Mouse (Mus musculus) limb, embryonic 15.5 days (tissue): Measurements from ENCODE around the gene Mylk4. TPM values are rescaled to one million over a fixed set of nuclear protein-coding genes. Genes with fewer than 3 reads are reported as not detected.
A peak's percentile ranks its signal among the peaks of the same experiment; 100 is the strongest.

Experiments used
- ATAC-seq: fragments of 200-750 bp; cut with Nextera tagmentation; 2 replicates; pipeline ENCODE4 v1.8.0; 2017; ENCODE audit warnings: low read depth, moderate TSS enrichment; ENCODE audit not compliant: insufficient number of reproducible peaks, low FRiP score, low TSS enrichment
- H3K27ac ChIP-seq: fragments of 300-500 bp; sonication (generic); 2 replicates; pipeline ENCODE4 v1.5.1; 2015; ENCODE audit warnings: moderate library complexity, mild to moderate bottlenecking, inconsistent platforms
- H3K27me3 ChIP-seq: fragments of 300-500 bp; sonication (generic); 2 replicates; pipeline ENCODE4 v1.6.1; 2015; ENCODE audit warnings: inconsistent platforms
- H3K36me3 ChIP-seq: fragments of 300-500 bp; sonication (generic); 2 replicates; pipeline ENCODE4 v1.6.1; 2015; ENCODE audit warnings: inconsistent platforms
- H3K4me1 ChIP-seq: fragments of 300-500 bp; sonication (generic); 2 replicates; pipeline ENCODE4 v1.6.1; 2015; ENCODE audit warnings: inconsistent platforms
- H3K4me2 ChIP-seq: fragments of 300-500 bp; sonication (generic); 2 replicates; pipeline ENCODE4 v1.6.1; 2015; ENCODE audit warnings: mild to moderate bottlenecking, inconsistent platforms
- H3K4me3 ChIP-seq: fragments of 300-500 bp; sonication (generic); 2 replicates; pipeline ENCODE4 v1.5.1; 2015; ENCODE audit warnings: mild to moderate bottlenecking, inconsistent platforms
- H3K9ac ChIP-seq: fragments of 300-500 bp; sonication (generic); 2 replicates; pipeline ENCODE4 v1.6.1; 2015; ENCODE audit warnings: inconsistent platforms
- H3K9me3 ChIP-seq: fragments of 300-500 bp; sonication (generic); 2 replicates; pipeline ENCODE4 v1.6.1; 2016; ENCODE audit warnings: inconsistent platforms
- WGBS: fragments of 180-500 bp; shearing (Covaris S2); methylation state at CpG from one replicate; pipeline ENCODE4 v1.1.7; 2015; 5-methylcytosine and 5-hydroxymethylcytosine counted together
- polyA plus RNA-seq: library from polyadenylated mRNA; unstranded; fragments of >200 nt; fragmentation: Nextera tagmentation; extraction: Ambion mirVana; gene quantifications from 2 replicates; pipeline ENCODE4 v1.2.1, GENCODE M21; 2015

Gene Mylk4
- polyA plus RNA-seq, 1 experiment from 2014 or later: 5.5 TPM

DNA sequence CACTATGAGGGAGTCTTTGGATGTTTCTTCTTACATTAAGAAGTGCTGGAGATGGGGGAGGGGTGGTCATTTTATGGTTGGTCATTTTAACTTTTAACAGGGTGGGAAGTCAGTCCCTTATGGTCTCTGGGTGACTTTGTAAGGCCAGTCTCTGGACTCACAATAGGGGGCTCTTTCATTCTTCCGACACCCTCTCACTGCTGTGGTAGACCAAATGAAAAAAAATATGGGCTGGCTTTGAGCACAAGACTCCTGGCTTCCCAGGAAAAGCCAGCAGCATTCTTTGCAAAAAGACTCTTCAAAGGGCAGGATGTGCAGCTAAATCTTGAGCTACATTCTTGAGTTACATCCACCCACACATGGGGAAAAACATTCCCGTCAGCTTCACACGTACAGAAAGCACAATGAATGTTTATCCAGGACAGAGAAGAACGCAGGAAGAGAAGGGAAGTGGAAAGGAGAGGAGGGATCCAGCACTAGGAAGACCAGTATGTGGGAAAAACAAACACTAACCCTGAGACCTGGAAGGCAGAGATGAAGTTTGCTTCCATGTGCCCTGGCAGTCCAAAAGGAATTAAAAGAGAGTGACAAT lies 31.6 kb downstream of the Mylk4 start:
- Histone ChIP-seq H3K9me3 (no peaks in the 10 kb centered on the region), H3K36me3 (no peaks in the 10 kb centered on the region), H3K27me3 (no peaks in the 10 kb centered on the region), H3K4me2 (no peak overlapping the region), H3K9ac (no peak overlapping the region), H3K4me3 (no peak overlapping the region), H3K27ac (no peak overlapping the region), H3K4me1 (peaks cover 4% of the 10 kb centered on the region; the same call in 1 of the 2 replicates)
- no peak for ATAC-seq
- WGBS: 20% methylated on average over 4 of the region's 4 CpGs

DNA sequence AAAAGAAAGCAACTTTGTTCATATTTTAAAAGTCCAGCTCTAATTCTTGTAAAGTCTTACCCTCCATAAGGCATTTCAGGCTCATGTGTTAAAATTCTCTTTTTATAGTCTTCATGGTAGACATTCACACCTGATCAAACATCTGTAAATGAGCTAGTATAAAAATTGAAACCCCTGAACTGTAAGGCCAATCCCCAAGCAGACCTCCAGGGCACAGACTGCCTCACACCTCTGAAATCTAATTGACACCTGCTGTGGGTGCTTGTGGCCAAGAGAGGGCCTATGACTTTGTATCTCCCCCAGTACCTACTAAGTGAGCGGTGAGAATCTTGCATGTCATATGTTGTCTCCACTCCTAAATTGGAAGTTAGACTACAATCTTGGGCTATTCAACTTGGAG lies 33.2 kb downstream of the Mylk4 start:
- H3K27ac ChIP-seq: no peak overlapping the region
- WGBS: 63% methylated on average over 1 of the region's 1 CpGs
- no peak overlapping the region for H3K4me3 ChIP-seq
- H3K27me3 ChIP-seq: no peaks in the 10 kb centered on the region
- no peaks in the 10 kb centered on the region for H3K9me3 ChIP-seq
- no peaks in the 10 kb centered on the region for H3K36me3 ChIP-seq
- no peak overlapping the region for H3K4me2 ChIP-seq
- H3K4me1 ChIP-seq: peaks cover 4% of the 10 kb centered on the region; the same call in 1 of the 2 replicates
- H3K9ac ChIP-seq: no peak overlapping the region
- ATAC-seq: no peak

DNA sequence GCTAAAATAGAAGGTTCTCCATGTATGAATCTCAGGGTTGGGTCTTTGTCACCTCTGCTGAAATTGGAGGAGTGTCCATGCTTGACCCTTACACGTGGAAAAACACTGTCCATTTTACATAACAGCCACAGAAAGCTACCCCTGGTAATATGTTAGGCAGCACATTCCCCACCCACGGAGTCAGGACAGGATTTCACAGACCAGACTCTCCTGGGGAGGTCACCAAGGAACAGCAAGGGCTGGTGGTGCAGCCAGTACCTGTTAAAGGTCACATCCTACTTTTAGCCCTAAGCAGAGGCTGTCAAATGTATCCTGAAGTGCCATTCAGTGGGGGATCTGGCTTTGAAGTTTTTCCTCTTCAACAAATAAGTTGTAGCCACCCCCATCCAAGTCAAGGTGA lies 35.3 kb downstream of the Mylk4 start:
- Histone ChIP-seq H3K27ac (no peak overlapping the region), H3K4me2 (no peak overlapping the region), H3K4me3 (no peak overlapping the region), H3K4me1 (peaks cover 4% of the 10 kb centered on the region; the same call in 1 of the 2 replicates), H3K27me3 (no peaks in the 10 kb centered on the region), H3K36me3 (no peaks in the 10 kb centered on the region), H3K9me3 (no peaks in the 10 kb centered on the region), H3K9ac (no peak overlapping the region)
- whole genome bisulfite sequencing: 64% methylated on average over 2 of the region's 2 CpGs
- no peak for ATAC-seq

DNA sequence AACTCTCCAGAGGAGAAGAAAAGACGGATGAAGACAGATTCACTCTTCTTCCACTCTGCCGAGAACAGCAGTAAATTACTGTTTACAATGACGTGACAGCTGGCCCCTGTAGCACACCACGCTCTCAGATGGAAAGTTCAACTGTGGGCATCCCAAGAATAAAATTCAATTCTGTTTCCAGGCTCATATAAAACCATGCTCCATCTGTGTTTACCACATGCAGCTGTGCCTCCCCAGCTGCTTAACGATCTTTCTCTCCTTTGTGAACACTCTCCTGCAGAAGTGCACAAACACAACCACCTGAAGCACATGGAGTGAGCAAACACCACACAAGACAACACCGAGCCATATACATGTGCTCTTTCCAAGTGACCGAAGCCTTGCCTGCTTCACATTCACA lies 42.6 kb downstream of the Mylk4 start:
- WGBS: 26% methylated on average over 7 of the region's 7 CpGs
- H3K27ac ChIP-seq: no peak overlapping the region
- H3K9me3 ChIP-seq: no peaks in the 10 kb centered on the region
- peaks cover 9% of the 10 kb centered on the region for H3K4me1 ChIP-seq
- no peak overlapping the region for H3K9ac ChIP-seq
- no peaks in the 10 kb centered on the region for H3K27me3 ChIP-seq
- H3K4me2 ChIP-seq: no peak overlapping the region
- H3K36me3 ChIP-seq: no peaks in the 10 kb centered on the region
- ATAC-seq: no peak
- H3K4me3 ChIP-seq: no peak overlapping the region

DNA sequence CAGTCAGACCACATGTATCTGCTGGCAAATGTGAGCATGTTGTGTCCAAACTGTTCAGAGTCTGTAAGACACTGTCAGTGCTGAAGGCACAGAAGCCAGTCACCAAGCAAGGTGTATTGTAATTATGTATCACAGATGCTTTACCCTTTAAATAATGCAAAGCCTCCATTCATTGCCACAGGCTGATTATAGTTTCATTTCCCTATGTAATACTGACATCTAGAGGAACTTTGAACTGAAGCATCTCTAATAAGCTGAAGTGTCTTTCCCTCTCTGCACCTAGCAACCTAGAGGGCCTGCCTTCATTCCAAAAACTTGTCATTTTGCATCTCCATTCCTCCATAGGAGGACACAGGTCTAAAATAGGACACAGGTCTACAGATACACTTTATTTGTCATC lies 52.5 kb downstream of the Mylk4 start:
- Histone ChIP-seq H3K4me3 (no peak overlapping the region), H3K4me2 (no peak overlapping the region), H3K27ac (no peak overlapping the region), H3K9me3 (no peaks in the 10 kb centered on the region), H3K27me3 (no peaks in the 10 kb centered on the region), H3K36me3 (no peaks in the 10 kb centered on the region), H3K9ac (no peak overlapping the region), H3K4me1 (no peaks in the 10 kb centered on the region)
- no peak for ATAC-seq

DNA sequence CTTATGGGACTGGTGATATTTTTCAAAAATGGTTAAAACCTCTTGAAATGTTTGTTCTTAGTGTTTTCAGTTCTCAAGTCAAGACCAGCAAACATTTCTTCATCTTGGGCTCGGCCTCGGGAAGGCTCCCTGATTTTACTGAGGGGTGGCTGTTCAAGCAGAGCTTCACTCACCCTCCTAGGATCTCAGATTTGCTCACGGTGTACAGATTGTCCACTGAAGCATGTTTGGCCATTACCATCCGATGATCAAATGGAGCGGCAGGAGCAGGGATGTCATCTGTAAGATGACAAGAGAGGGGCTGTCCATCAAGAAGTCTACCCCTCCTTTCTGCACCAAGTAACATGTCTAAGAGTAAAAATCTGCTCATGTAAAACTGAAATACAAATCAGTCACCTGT lies 59.1 kb downstream of the Mylk4 start:
- Histone ChIP-seq H3K9ac (no peak overlapping the region), H3K27me3 (no peaks in the 10 kb centered on the region), H3K27ac (no peak overlapping the region), H3K4me3 (no peak overlapping the region), H3K9me3 (no peaks in the 10 kb centered on the region), H3K36me3 (no peaks in the 10 kb centered on the region), H3K4me1 (no peaks in the 10 kb centered on the region), H3K4me2 (no peak overlapping the region)
- no peak for ATAC-seq
- WGBS: 87% methylated on average over 5 of the region's 5 CpGs

DNA sequence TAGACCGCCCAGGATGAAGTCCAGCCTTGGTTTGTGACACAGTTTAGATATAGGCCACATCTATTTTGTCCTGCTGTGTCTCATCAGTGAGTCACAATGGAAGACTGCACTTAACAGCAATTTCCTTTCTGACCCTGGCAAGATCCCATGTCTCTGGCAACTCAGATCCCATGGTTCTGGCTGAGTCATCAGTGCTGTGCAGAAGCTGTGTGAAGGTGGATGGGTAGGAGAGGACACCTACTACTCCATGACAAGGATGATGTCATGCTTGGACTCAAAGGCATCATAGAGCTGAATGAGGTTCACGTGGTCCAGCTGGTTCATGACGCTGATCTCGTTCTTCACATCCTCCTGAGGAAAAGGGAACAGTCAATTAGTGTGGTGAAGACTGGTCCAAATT lies 62.0 kb downstream of the Mylk4 start:
- H3K27ac ChIP-seq: no peak overlapping the region
- ATAC-seq: no peak
- H3K4me2 ChIP-seq: no peak overlapping the region
- H3K9me3 ChIP-seq: no peaks in the 10 kb centered on the region
- H3K4me1 ChIP-seq: peaks cover 12% of the 10 kb centered on the region
- H3K36me3 ChIP-seq: no peaks in the 10 kb centered on the region
- WGBS: 76% methylated on average over 4 of the region's 4 CpGs
- no peak overlapping the region for H3K9ac ChIP-seq
- no peaks in the 10 kb centered on the region for H3K27me3 ChIP-seq
- H3K4me3 ChIP-seq: no peak overlapping the region

DNA sequence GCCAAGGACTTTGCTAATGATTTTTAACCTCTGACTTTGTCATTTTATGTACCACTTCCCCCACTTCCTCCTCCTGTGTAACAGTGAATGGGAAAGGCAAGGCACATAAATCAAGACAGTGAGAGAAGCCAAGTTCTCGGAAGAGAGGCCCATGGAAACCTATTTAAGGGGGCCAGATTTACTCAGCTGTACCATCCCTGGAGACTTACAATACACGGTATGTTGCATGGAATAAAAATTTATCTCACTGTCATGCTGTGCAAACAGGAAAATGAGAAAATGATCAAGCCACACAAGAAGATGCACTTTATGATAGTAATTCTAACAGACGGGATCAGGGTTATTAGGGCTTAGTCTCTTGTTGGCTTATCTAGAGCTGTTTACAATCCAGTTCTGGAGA lies 64.5 kb downstream of the Mylk4 start:
- 42% methylated on average over 3 of the region's 3 CpGs for WGBS
- no peak overlapping the region for H3K9ac ChIP-seq
- H3K9me3 ChIP-seq: no peaks in the 10 kb centered on the region
- no peak overlapping the region for H3K4me3 ChIP-seq
- ATAC-seq: no peak
- no peak overlapping the region for H3K4me2 ChIP-seq
- H3K4me1 ChIP-seq: peaks cover 12% of the 10 kb centered on the region
- H3K27ac ChIP-seq: no peak overlapping the region
- no peaks in the 10 kb centered on the region for H3K27me3 ChIP-seq
- no peaks in the 10 kb centered on the region for H3K36me3 ChIP-seq

DNA sequence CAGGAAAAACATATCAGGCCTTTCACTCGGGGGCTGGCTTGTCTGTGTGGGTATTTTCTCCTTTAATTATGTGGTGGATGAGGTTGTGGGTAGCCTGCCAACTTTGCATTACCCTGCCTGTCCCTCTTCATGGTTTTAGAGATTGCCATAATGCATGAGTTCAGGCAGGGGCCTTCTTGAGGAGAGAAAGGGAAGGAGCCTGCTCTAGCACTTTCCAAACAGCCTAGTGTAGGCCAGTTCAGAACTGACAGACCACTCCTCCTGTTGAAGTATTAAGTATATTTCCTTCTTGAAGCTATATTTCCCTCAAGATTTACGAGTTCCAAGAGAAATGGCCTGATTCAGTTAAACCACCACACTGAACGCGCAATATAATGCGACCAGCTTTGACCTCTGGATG lies 66.0 kb downstream of the Mylk4 start:
- no peak overlapping the region for H3K4me2 ChIP-seq
- 50% methylated on average over 5 of the region's 5 CpGs for WGBS
- no peak overlapping the region for H3K9ac ChIP-seq
- H3K4me3 ChIP-seq: no peak overlapping the region
- H3K4me1 ChIP-seq: peaks cover 12% of the 10 kb centered on the region
- H3K9me3 ChIP-seq: no peaks in the 10 kb centered on the region
- ATAC-seq: peak; percentile 61; the same call in 1 of the 2 replicates
- H3K27me3 ChIP-seq: no peaks in the 10 kb centered on the region
- no peaks in the 10 kb centered on the region for H3K36me3 ChIP-seq
- H3K27ac ChIP-seq: peak overlapping the region; percentile 18; the same call in 1 of the 2 replicates

DNA sequence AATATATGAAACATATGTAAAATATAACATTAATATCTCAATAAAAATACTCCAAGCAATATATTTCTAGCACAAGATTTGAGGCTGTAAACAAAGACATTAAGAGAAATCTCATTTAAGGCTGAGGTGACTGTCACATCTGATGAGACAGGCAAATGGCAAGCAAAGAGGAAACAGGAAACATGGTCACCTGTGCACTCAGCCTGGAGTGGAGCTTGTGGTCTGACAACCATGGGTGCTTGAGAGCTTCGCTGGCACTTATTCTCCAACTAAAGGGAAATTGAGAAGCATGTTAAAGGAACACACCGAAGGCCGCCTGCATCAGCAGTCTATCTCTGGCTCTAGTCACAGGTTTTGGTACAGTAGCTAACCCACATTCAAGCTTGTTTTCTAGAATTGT lies 71.2 kb downstream of the Mylk4 start:
- no peaks in the 10 kb centered on the region for H3K9me3 ChIP-seq
- peaks cover 1% of the 10 kb centered on the region for H3K4me1 ChIP-seq
- no peaks in the 10 kb centered on the region for H3K27me3 ChIP-seq
- 81% methylated on average over 3 of the region's 3 CpGs for WGBS
- H3K36me3 ChIP-seq: no peaks in the 10 kb centered on the region
- no peak overlapping the region for H3K9ac ChIP-seq
- no peak overlapping the region for H3K27ac ChIP-seq
- no peak overlapping the region for H3K4me2 ChIP-seq
- H3K4me3 ChIP-seq: no peak overlapping the region
- ATAC-seq: no peak

DNA sequence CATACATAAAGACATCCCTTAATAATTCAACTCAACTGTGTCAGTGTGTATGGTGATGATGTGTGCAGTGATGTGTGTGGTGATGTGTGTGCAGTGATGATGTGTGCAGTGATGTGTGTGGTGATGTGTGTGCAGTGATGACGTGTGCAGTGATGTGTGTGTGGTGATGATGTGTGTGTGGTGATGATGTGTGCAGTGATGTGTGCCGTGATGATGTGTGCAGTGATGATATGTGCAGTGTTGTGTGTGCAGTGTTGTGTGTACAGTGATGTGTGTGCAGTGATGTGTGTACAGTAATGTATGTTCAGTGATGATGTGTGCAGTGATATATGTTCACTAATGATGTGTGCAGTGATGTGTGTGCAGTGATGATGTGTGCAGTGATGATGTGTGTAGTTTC lies 75.9 kb downstream of the Mylk4 start:
- Histone ChIP-seq H3K27me3 (no peaks in the 10 kb centered on the region), H3K36me3 (no peaks in the 10 kb centered on the region), H3K9me3 (no peaks in the 10 kb centered on the region), H3K4me2 (no peak overlapping the region), H3K9ac (no peak overlapping the region), H3K27ac (no peak overlapping the region), H3K4me3 (no peak overlapping the region), H3K4me1 (peaks cover 8% of the 10 kb centered on the region; the same call in 1 of the 2 replicates)
- ATAC-seq: no peak
- 93% methylated on average over 2 of the region's 2 CpGs for WGBS

DNA sequence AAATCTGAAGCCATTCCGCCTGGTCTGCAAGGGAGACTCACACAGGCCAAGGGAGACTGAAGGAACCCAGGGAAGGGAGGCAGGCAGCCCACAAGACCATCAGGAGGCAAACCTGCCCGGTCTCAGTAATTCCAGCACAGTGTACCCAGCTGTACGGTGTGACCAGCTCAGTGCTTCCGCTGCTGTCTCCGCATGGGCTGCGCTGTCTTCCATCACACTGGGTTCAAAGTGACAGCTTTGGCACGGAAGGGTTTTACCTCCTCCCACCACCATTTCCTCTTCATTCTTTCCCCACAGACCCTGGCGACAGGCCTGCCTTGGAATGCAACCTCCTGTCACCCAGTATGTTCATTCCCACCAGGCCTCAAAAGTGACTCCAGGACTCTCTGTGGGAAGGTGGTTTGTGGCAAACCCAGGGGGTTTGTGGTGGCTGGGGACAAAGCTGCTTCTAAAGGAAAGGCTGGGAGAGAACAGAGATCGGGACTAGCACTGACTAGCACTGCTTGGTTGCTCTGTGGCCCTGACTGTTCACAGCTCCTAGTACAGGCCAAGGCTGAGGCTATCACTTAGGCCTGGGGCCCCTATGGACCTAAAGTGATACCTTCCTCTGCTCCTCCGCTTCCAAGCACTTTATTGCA lies 77.0 kb downstream of the Mylk4 start:
- peak; percentile 38; the same call in 1 of the 2 replicates for ATAC-seq
- Histone ChIP-seq H3K27ac (peak overlapping the region; percentile 28), H3K9ac (no peak overlapping the region), H3K9me3 (no peaks in the 10 kb centered on the region), H3K27me3 (no peaks in the 10 kb centered on the region), H3K4me1 (peaks cover 13% of the 10 kb centered on the region; the same call in 1 of the 2 replicates), H3K4me2 (no peak overlapping the region), H3K36me3 (no peaks in the 10 kb centered on the region), H3K4me3 (no peak overlapping the region)
- 52% methylated on average over 10 of the region's 10 CpGs for WGBS
